Mouse (Mus musculus) testis, adult 2 months (tissue): ENCODE data around the gene Plekhd1. TPM values are rescaled to one million over a fixed set of nuclear protein-coding genes. Genes with fewer than 3 reads are reported as not detected.

Experiments
- H3K27ac ChIP-seq: fragments of 200-500 bp; 2 replicates; pipeline ENCODE4 v1.5.1; 2012; ENCODE audit warnings: low read depth, low read length; ENCODE audit not compliant: control insufficient read depth, insufficient read depth
- H3K27me3 ChIP-seq: fragments of 200-500 bp; 2 replicates; pipeline ENCODE4 v1.6.1; 2012; ENCODE audit warnings: mild to moderate bottlenecking, low read length, moderate library complexity; ENCODE audit not compliant: control insufficient read depth, insufficient read depth
- H3K36me3 ChIP-seq: fragments of 200-500 bp; 2 replicates; pipeline ENCODE4 v1.6.1; 2012; ENCODE audit warnings: mild to moderate bottlenecking, low read length; ENCODE audit not compliant: control insufficient read depth, insufficient read depth
- H3K4me1 ChIP-seq: fragments of 200-500 bp; 2 replicates; pipeline ENCODE4 v1.6.1; 2012; ENCODE audit warnings: low read length; ENCODE audit not compliant: control insufficient read depth, insufficient read depth
- H3K4me3 ChIP-seq: fragments of 200-500 bp; 2 replicates; pipeline ENCODE4 v1.5.1; 2012; ENCODE audit warnings: low read depth, mild to moderate bottlenecking, low read length, moderate library complexity, mixed read lengths; ENCODE audit not compliant: control insufficient read depth
- CTCF ChIP-seq: fragments of 200-500 bp; IDR thresholded peaks from 2 replicates; pipeline ENCODE4 v1.5.1; 2012; ENCODE audit warnings: low read depth, mild to moderate bottlenecking, inconsistent platforms, low read length, moderate library complexity; ENCODE audit not compliant: control insufficient read depth, insufficient read depth, insufficient replicate concordance
- POLR2A ChIP-seq: fragments of 200-500 bp; IDR thresholded peaks from 2 replicates; pipeline ENCODE4 v1.6.1; 2012; ENCODE audit warnings: low read depth, mild to moderate bottlenecking, inconsistent platforms, low read length, moderate library complexity; ENCODE audit not compliant: control insufficient read depth
- polyA plus RNA-seq: library from polyadenylated mRNA; depleted of rRNA; stranded (reverse); fragments of >200 nt; gene quantifications from 2 replicates; pipeline ENCODE4 v1.2.3, GENCODE M21; 2012; rRNA removed

Gene Plekhd1
- polyA plus RNA-seq, result 6.9 and 7.6 TPM in 2 replicates

GRCm38 (mm10) chr12:80692269-80692972 is at the start of gene Plekhd1:
Gene Plekhd1 (plus strand): TSS chr12:80692591.
- Histone ChIP-seq H3K4me3 (peak within 1 kb of the TSS; percentile 79), H3K36me3 (no peaks in the 10 kb centered on the region), H3K27me3 (no peaks in the 10 kb centered on the region), H3K4me1 (peaks cover 14% of the 10 kb centered on the region), H3K27ac (no peak within 1 kb of the TSS)
- no peak for TF ChIP-seq CTCF

GRCm38 (mm10) chr12:80642725-80643692 is 49.4 kb upstream of the Plekhd1 start:
- Histone ChIP-seq H3K27me3 (no peaks in the 10 kb centered on the region), H3K4me1 (no peaks in the 10 kb centered on the region; the same call in 1 of the 2 replicates), H3K4me3 (peak overlapping the region; percentile 93), H3K27ac (peak overlapping the region; percentile 80), H3K36me3 (peaks cover 2% of the 10 kb centered on the region)
- TF ChIP-seq POLR2A, result no peak
- peak; percentile 73; the same call in 1 of the 2 replicates for TF ChIP-seq CTCF

- Histone ChIP-seq H3K4me1 (no peaks in the 10 kb centered on the region; the same call in 1 of the 2 replicates), H3K36me3 (peaks cover 2% of the 10 kb centered on the region), H3K27me3 (no peaks in the 10 kb centered on the region), H3K27ac (peak within 1 kb of the TSS; percentile 90), H3K4me3 (peak within 1 kb of the TSS; percentile 93)
- TF ChIP-seq CTCF, result no peak
- peak; percentile 82; the same call in 1 of the 2 replicates for TF ChIP-seq POLR2A
Measured at GRCm38 (mm10) chr12:80643693-80644505, 48.5 kb upstream of the Plekhd1 start, which contains the start of the genes Slc39a9 and Erh. Gene Slc39a9 (plus strand): TSS chr12:80643883. Gene Erh (minus strand): TSS chr12:80644341.

GRCm38 (mm10) chr12:80644506-80644868 is 47.9 kb upstream of the Plekhd1 start:
- H3K36me3 ChIP-seq, result peaks cover 2% of the 10 kb centered on the region
- peak overlapping the region; percentile 90 for H3K27ac ChIP-seq
- H3K4me3 ChIP-seq, result peak overlapping the region; percentile 93

GRCm38 (mm10) chr12:80646377-80646776 is 46.0 kb upstream of the Plekhd1 start:
- H3K4me1 ChIP-seq, result no peaks in the 10 kb centered on the region; the same call in 1 of the 2 replicates
- peaks cover 2% of the 10 kb centered on the region for H3K36me3 ChIP-seq
- H3K27me3 ChIP-seq, result no peaks in the 10 kb centered on the region
- TF ChIP-seq CTCF, result no peak
- no peak for TF ChIP-seq POLR2A
- no peak overlapping the region for H3K27ac ChIP-seq
- peak overlapping the region; percentile 24; the same call in 1 of the 2 replicates for H3K4me3 ChIP-seq

More at GRCm38 (mm10) chr12:80644506-80644868, 47.9 kb upstream of the Plekhd1 start:
- no peaks in the 10 kb centered on the region for H3K27me3 ChIP-seq
- H3K4me1 ChIP-seq, result no peaks in the 10 kb centered on the region; the same call in 1 of the 2 replicates
- TF ChIP-seq POLR2A (no peak), CTCF (no peak)

GRCm38 (mm10) chr12:80653951-80654658 is 38.3 kb upstream of the Plekhd1 start:
- Histone ChIP-seq H3K27me3 (no peaks in the 10 kb centered on the region), H3K36me3 (no peaks in the 10 kb centered on the region), H3K27ac (no peak overlapping the region), H3K4me1 (no peaks in the 10 kb centered on the region), H3K4me3 (no peak overlapping the region)
- TF ChIP-seq POLR2A (no peak), CTCF (no peak)
